Mouse (Mus musculus) NIH3T3 (cell line): ENCODE results near the gene Olfr593.
"Not testable (repeated sequence)": the region's sequence is repeated elsewhere in the genome, so short reads cannot be mapped to it uniquely, and the experiment has no call there.

ENCODE experiments used
- DNase-seq: peaks from one replicate; pipeline ENCODE4 v3.0.0-alpha.2; 2012; ENCODE audit warnings: low read depth

Gene Olfr593

GRCm38 (mm10) chr7:103211562-103211961 lies at the start of gene Olfr593:
Gene Olfr593 (plus strand): TSS chr7:103211862.
- no peak for DNase-seq

DNA sequence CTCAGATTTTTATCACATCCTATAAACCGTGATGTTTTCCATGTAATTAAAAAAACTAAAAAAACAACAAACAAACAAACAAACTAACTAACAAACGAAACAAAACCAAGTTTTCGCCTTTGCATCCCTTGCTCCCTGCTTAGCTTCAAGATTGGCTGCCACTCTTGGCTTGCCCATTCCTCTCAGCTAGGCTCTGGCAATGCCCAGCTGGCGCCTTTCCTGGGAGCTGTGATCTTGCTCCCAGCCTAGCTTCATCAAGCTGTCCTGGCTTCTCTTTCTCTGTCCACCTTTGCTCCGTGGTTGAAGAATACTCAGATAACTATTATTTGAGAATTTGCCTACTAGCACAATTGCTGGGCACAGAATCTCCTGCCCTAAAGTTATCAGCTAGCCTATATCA lies 42.0 kb upstream of the Olfr593 start:
- DNase-seq, result no peak

- no peak for DNase-seq
Observed at GRCm38 (mm10) chr7:103178240-103178639, 33.4 kb upstream of the Olfr593 start, which contains the start of gene Olfr591. Gene Olfr591 (minus strand): TSS chr7:103178340.

GRCm38 (mm10) chr7:103184503-103184902 lies 27.2 kb upstream of the Olfr593 start, which contains the start of gene Olfr592:
Gene Olfr592 (plus strand): TSS chr7:103184803.
- not testable (repeated sequence) for DNase-seq

DNA sequence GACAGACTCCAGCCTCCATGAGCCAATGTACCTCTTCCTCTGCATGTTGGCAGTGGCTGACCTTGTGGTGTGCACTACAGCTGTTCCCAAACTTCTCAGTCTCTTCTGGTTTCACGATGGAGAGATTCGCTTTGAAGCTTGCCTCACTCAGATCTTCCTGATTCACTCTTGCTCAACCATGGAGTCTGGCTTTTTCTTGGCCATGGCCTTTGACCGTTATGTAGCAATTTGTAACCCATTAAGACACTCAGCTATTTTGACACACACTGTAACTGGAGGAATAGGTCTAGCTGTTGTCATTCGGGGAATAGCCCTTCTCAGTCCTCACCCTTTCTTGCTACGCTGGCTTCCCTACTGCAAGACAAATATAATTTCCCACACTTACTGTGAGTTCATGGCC lies 388 bp downstream of the Olfr593 start:
- not testable (repeated sequence) for DNase-seq

DNA sequence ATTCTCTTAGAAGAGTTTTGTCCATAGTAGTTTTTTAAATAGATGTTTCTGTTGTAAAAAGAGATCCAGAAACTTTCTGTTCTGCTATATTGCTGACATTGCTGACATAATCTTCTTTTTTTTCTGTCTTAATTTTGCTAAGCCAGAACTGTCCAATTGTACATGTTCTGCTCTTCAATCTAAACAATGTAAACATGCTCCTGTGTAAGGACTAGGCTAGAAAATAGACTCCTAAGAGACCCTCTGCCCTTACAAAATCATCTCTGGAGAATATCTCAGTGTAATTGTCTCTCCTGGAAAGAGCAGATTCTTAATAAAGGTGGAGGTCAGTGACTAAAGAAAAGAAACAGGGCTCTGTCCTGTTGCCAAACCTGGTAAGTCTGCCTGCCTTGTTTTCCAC lies 5.0 kb downstream of the Olfr593 start, which contains the start of gene Olfr594:
Gene Olfr594 (plus strand): TSS at position 301 of the 400 bp plus-strand sequence.
- no peak for DNase-seq

GRCm38 (mm10) chr7:103252405-103252804 lies 40.7 kb downstream of the Olfr593 start, which contains the start of gene Usp17ld:
Gene Usp17ld (minus strand): TSS chr7:103252505.
- DNase-seq, result not testable (repeated sequence)
